Mouse (Mus musculus): ENCODE results near the gene Egfr. TPM values are rescaled to one million over a fixed set of nuclear protein-coding genes. Genes with fewer than 3 reads are reported as not detected.

The Egfr gene
- polyA plus RNA-seq, 1 experiment: 25.7 TPM

DNA sequence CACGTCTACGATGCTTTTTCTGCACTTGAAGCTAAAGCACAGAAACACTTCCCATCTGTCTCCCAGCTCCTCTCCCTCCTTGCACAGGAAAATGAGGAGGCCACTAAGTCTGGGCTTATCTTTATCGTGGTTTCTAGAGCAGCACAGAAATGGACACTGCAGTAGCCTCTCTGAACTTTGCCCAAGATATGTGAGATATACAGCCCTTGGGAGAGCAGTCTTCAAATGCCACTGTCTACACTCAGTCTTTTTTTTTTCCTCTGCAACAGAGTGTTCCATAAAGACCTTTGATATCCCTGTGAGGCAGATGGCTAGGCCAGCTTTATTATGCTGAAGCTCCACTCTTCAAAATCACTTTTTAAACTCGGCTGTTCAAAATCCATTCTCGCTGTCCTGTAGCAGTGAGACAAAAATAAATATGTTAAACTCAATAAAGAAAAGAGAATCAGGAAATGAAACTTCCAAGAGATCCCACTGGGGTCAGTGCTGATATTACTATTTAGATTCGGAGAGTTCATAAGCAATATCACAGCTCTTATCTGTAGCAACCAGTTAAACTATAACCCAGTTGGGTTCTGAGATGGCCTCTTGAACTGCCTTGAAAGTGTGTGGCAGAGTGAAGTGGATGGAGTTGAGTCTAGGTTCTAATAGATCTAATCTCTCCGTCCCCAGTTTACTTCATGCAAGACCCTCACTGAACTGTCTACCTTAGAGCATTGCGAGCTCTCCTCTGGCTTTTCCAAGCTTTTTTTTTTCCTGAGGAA is 148.8 kb downstream of the Egfr start:
- no peak for TF ChIP-seq POLR2A (IDR thresholded peaks at IDR 0.05; ENCODE audit: borderline replicate concordance, extremely low read depth, low read depth, low read length)
- no peak for TF ChIP-seq CTCF (IDR thresholded peaks at IDR 0.05; ENCODE audit: insufficient read depth, low read length)
- WGBS: 60% methylated on average over 8 of the region's 8 CpGs
- DNase-seq: no peak
- H3K4me1 ChIP-seq (ENCODE audit: control insufficient read depth, insufficient read depth, low read length): no peaks in the 10 kb centered on the region; the same call in 1 of the 2 replicates
- no peak overlapping the region for H3K4me3 ChIP-seq (replicated peaks; ENCODE audit: extremely low read depth, low read depth, low read length)

GRCm38 (mm10) chr11:16904302-16905011 is 152.5 kb downstream of the Egfr start:
- DNase-seq: no peak
- Histone ChIP-seq H3K4me1 (ENCODE audit: control insufficient read depth, insufficient read depth, low read length) (no peaks in the 10 kb centered on the region; the same call in 1 of the 2 replicates), H3K4me3 (replicated peaks; ENCODE audit: extremely low read depth, low read depth, low read length) (no peak overlapping the region)
- WGBS: 67% methylated on average over 8 of the region's 8 CpGs
- no peak for TF ChIP-seq CTCF (IDR thresholded peaks at IDR 0.05; ENCODE audit: insufficient read depth, low read length)
- TF ChIP-seq POLR2A (IDR thresholded peaks at IDR 0.05; ENCODE audit: borderline replicate concordance, extremely low read depth, low read depth, low read length): no peak

DNA sequence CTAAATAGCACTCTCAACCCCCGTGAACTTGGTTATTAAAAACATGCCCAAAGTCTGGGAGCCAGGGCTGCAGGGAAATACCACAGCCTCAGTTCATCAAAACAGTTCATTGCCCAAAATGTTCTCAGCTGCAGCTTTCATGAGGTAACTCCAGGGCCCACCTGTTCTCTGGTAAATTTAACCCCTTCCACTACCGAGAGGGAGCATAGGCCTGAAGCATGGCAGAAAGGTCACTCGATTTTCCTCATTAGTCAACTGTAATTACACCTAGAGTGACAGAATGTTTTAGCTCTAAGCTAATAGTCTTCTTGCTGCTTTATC is 153.0 kb downstream of the Egfr start:
- 62% methylated on average over 3 of the region's 3 CpGs for WGBS
- TF ChIP-seq POLR2A (IDR thresholded peaks at IDR 0.05; ENCODE audit: borderline replicate concordance, extremely low read depth, low read depth, low read length) (no peak), CTCF (IDR thresholded peaks at IDR 0.05; ENCODE audit: insufficient read depth, low read length) (no peak)
- no peak for DNase-seq
- no peaks in the 10 kb centered on the region; the same call in 1 of the 2 replicates for H3K4me1 ChIP-seq (ENCODE audit: control insufficient read depth, insufficient read depth, low read length)
- H3K4me3 ChIP-seq (replicated peaks; ENCODE audit: extremely low read depth, low read depth, low read length): no peak overlapping the region

- H3K4me3 ChIP-seq (replicated peaks; ENCODE audit: extremely low read depth, low read depth, low read length): no peak overlapping the region
- no peak for DNase-seq
- H3K4me1 ChIP-seq (ENCODE audit: control insufficient read depth, insufficient read depth, low read length): no peaks in the 10 kb centered on the region; the same call in 1 of the 2 replicates
- TF ChIP-seq CTCF (IDR thresholded peaks at IDR 0.05; ENCODE audit: insufficient read depth, low read length) (no peak), POLR2A (IDR thresholded peaks at IDR 0.05; ENCODE audit: borderline replicate concordance, extremely low read depth, low read depth, low read length) (no peak)
- WGBS: 90% methylated on average over 2 of the region's 2 CpGs
Measured at GRCm38 (mm10) chr11:16906530-16906929, 154.5 kb downstream of the Egfr start.

DNA sequence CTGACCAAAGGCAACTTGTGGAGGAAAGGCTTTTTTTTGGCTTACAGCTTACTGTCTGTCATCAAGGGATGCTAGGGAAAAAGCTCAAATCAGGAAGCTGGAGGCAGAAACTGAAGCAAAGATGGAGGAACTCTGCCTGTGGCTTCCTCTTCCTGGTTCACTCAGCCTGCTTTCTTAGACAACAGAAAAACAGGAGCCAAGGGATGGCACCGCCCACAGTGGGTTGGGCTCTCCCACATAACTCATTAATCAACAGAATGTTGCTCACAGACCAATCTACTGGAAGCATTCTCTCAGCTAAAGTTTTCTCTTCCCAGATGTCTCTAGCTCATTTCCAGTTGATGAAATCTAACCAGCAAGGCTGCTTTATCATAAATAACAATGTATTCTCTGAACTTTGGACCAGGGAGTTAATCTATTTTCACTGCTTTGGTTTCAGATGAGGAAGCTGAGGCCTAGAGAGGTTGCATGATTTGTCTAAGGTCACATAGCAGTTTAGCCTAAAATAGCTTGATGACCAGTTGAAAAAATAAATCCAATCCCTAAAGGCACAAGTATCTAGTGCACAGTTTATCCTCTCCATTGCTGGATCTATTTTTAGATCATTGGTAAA is 155.6 kb downstream of the Egfr start:
- Histone ChIP-seq H3K4me1 (ENCODE audit: control insufficient read depth, insufficient read depth, low read length) (no peaks in the 10 kb centered on the region; the same call in 1 of the 2 replicates), H3K4me3 (replicated peaks; ENCODE audit: extremely low read depth, low read depth, low read length) (no peak overlapping the region)
- TF ChIP-seq CTCF (IDR thresholded peaks at IDR 0.05; ENCODE audit: insufficient read depth, low read length) (no peak), POLR2A (IDR thresholded peaks at IDR 0.05; ENCODE audit: borderline replicate concordance, extremely low read depth, low read depth, low read length) (no peak)
- WGBS: 75% methylated on average over 1 of the region's 1 CpGs
- DNase-seq: no peak

GRCm38 (mm10) chr11:16914756-16915155 is 162.8 kb downstream of the Egfr start:
- 82% methylated on average over 3 of the region's 3 CpGs for WGBS

GRCm38 (mm10) chr11:16915850-16916249 is 163.8 kb downstream of the Egfr start:
- H3K4me3 ChIP-seq (replicated peaks; ENCODE audit: extremely low read depth, low read depth, low read length): no peak overlapping the region
- DNase-seq: no peak
- H3K4me1 ChIP-seq (ENCODE audit: control insufficient read depth, insufficient read depth, low read length): no peaks in the 10 kb centered on the region
- TF ChIP-seq CTCF (IDR thresholded peaks at IDR 0.05; ENCODE audit: insufficient read depth, low read length) (no peak), POLR2A (IDR thresholded peaks at IDR 0.05; ENCODE audit: borderline replicate concordance, extremely low read depth, low read depth, low read length) (no peak)
- WGBS: 75% methylated on average over 5 of the region's 5 CpGs

More at GRCm38 (mm10) chr11:16914756-16915155, 162.8 kb downstream of the Egfr start:
- no peaks in the 10 kb centered on the region for H3K4me1 ChIP-seq (ENCODE audit: control insufficient read depth, insufficient read depth, low read length)
- DNase-seq: no peak
- H3K4me3 ChIP-seq (replicated peaks; ENCODE audit: extremely low read depth, low read depth, low read length): no peak overlapping the region
- TF ChIP-seq POLR2A (IDR thresholded peaks at IDR 0.05; ENCODE audit: borderline replicate concordance, extremely low read depth, low read depth, low read length) (no peak), CTCF (IDR thresholded peaks at IDR 0.05; ENCODE audit: insufficient read depth, low read length) (no peak)

GRCm38 (mm10) chr11:16917512-16917911 is 165.5 kb downstream of the Egfr start:
- Histone ChIP-seq H3K4me1 (ENCODE audit: control insufficient read depth, insufficient read depth, low read length) (no peaks in the 10 kb centered on the region), H3K4me3 (replicated peaks; ENCODE audit: extremely low read depth, low read depth, low read length) (no peak overlapping the region)
- 87% methylated on average over 2 of the region's 2 CpGs for WGBS
- DNase-seq: no peak
- TF ChIP-seq CTCF (IDR thresholded peaks at IDR 0.05; ENCODE audit: insufficient read depth, low read length) (no peak), POLR2A (IDR thresholded peaks at IDR 0.05; ENCODE audit: borderline replicate concordance, extremely low read depth, low read depth, low read length) (no peak)

GRCm38 (mm10) chr11:16932159-16932558 is 180.2 kb downstream of the Egfr start:
- TF ChIP-seq CTCF (IDR thresholded peaks at IDR 0.05; ENCODE audit: insufficient read depth, low read length) (no peak), POLR2A (IDR thresholded peaks at IDR 0.05; ENCODE audit: borderline replicate concordance, extremely low read depth, low read depth, low read length) (no peak)
- H3K4me3 ChIP-seq (replicated peaks; ENCODE audit: extremely low read depth, low read depth, low read length): no peak overlapping the region
- WGBS: 75% methylated on average over 3 of the region's 3 CpGs
- DNase-seq: no peak
- H3K4me1 ChIP-seq (ENCODE audit: control insufficient read depth, insufficient read depth, low read length): no peaks in the 10 kb centered on the region

All from lung, adult 2 months (tissue).